Mouse (Mus musculus): Measurements from ENCODE around the gene Mcf2l.

DNA sequence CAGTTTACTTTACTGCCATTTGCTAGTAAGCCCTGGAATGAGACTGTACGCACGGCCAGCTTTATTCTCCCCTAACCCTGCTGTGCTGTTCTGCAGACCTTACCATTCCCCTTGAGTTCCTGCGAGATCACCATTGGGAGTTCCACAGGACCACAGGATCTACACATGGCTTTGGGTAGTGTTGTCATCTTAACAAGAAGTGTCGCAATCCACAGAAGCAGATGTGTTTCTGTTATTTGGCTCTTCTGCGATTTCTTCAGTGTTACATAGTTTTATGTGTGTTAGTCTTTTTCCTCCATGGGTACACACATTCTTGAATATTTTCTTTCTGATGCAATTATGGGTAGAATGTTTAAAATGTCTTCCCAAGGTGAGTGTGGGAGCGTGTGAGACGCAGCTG, 32.8 kb upstream of the Mcf2l start:
- TF ChIP-seq CTCF (conservative IDR thresholded peaks at IDR 0.05; ENCODE audit: low read length) (no peak), NANOG (IDR thresholded peaks at IDR 0.05; ENCODE audit: borderline replicate concordance, low read length) (no peak)

Measured in E14TG2a.4 (cell line).